Mouse (Mus musculus) 3134 (cell line): Measurements from ENCODE around the gene Olfr1099.

Source experiments
- DNase-seq: peaks from one replicate; pipeline ENCODE4 v3.0.0-alpha.2; 2011; ENCODE audit warnings: low spot score; ENCODE audit not compliant: insufficient read length; ENCODE audit errors: extremely low read depth

The Olfr1099 gene

DNA sequence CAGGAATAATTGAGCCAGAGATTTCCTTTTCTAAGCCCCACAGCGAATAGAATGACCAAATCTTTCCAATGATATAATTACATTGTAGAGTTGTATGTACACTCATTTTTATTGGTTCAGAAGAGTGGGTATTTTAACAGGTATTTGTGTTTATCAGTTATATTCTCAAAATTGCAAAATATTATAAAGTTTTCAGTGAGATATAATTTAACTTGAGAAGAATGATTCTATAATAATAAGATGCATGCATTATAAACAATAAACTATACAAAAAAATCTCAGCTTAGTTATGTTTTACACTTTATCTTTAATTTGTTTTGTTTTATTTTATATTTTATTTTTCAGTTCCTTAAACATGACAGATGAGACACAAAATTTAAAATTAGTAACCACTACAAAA, at the start of gene Olfr1099:
Gene Olfr1099 (minus strand): TSS at position 101 of the 400 bp plus-strand sequence.
- no peak for DNase-seq

GRCm38 (mm10) chr2:86998098-86998497, 37.6 kb upstream of the Olfr1099 start, which contains the start of gene Olfr1102:
Gene Olfr1102 (plus strand): TSS chr2:86998398.
- no peak for DNase-seq

- DNase-seq, result no peak
Measured at GRCm38 (mm10) chr2:86991121-86991520, 30.6 kb upstream of the Olfr1099 start, which contains the start of gene Olfr1101. Gene Olfr1101 (minus strand): TSS chr2:86991221.

- no peak for DNase-seq
Measured at GRCm38 (mm10) chr2:86979854-86980253, 19.4 kb upstream of the Olfr1099 start, which contains the start of gene Olfr1100. Gene Olfr1100 (minus strand): TSS chr2:86979954.

- no peak for DNase-seq
Measured at GRCm38 (mm10) chr2:86926557-86926956, 33.9 kb downstream of the Olfr1099 start.

- DNase-seq, result no peak
Measured at GRCm38 (mm10) chr2:86924445-86924844, 36.0 kb downstream of the Olfr1099 start, which contains the start of gene Olfr1098. Gene Olfr1098 (minus strand): TSS chr2:86924545.

GRCm38 (mm10) chr2:86905647-86906046, 54.8 kb downstream of the Olfr1099 start:
- no peak for DNase-seq
